Mouse (Mus musculus) limb, embryonic 14.5 days (tissue): ENCODE measurements around the gene Sirt2. TPM values are rescaled to one million over a fixed set of nuclear protein-coding genes. Genes with fewer than 3 reads are reported as not detected.

Experiments
- ATAC-seq: fragments of 200-750 bp; cut with Nextera tagmentation; 2 replicates; pipeline ENCODE4 v1.8.0; 2017; ENCODE audit warnings: low read depth, moderate number of reproducible peaks, moderate TSS enrichment; ENCODE audit not compliant: low FRiP score
- DNase-seq: peaks from one replicate; pipeline ENCODE4 v3.0.0-alpha.2; 2015; ENCODE audit warnings: low spot score
- H3K27ac ChIP-seq: fragments of 300-500 bp; sonication (generic); replicated peaks from 2 replicates; pipeline ENCODE4 v1.5.1; 2014; ENCODE audit warnings: low read depth, mild to moderate bottlenecking, low read length, moderate library complexity, mixed read lengths
- H3K27me3 ChIP-seq: fragments of 300-500 bp; sonication (generic); 2 replicates; pipeline ENCODE4 v1.6.1; 2014; ENCODE audit warnings: low read length, mixed read lengths; ENCODE audit not compliant: control insufficient read depth, insufficient read depth
- H3K36me3 ChIP-seq: fragments of 300-500 bp; sonication (generic); 2 replicates; pipeline ENCODE4 v1.6.1; 2014; ENCODE audit warnings: mild to moderate bottlenecking, low read length, moderate library complexity, mixed read lengths; ENCODE audit not compliant: control insufficient read depth, insufficient read depth
- H3K4me1 ChIP-seq: fragments of 300-500 bp; sonication (generic); 2 replicates; pipeline ENCODE4 v1.6.1; 2014; ENCODE audit warnings: antibody characterized with exemption, low read length, mixed read lengths; ENCODE audit not compliant: control insufficient read depth, insufficient read depth
- H3K4me2 ChIP-seq: fragments of 300-500 bp; sonication (generic); replicated peaks from 2 replicates; pipeline ENCODE4 v1.6.1; 2014; ENCODE audit warnings: low read depth, mild to moderate bottlenecking, low read length, moderate library complexity; ENCODE audit not compliant: severe bottlenecking
- H3K4me3 ChIP-seq: fragments of 300-500 bp; sonication (generic); replicated peaks from 2 replicates; pipeline ENCODE4 v1.5.1; 2014; ENCODE audit warnings: low read length
- H3K9ac ChIP-seq: fragments of 300-500 bp; sonication (generic); 2 replicates; pipeline ENCODE4 v1.6.1; 2014; ENCODE audit warnings: mild to moderate bottlenecking, low read depth, low read length, moderate library complexity; ENCODE audit not compliant: severe bottlenecking
- H3K9me3 ChIP-seq: fragments of 300-500 bp; sonication (generic); 2 replicates; pipeline ENCODE4 v1.6.1; 2016; ENCODE audit warnings: low read length; ENCODE audit not compliant: control insufficient read depth
- POLR2A ChIP-seq: fragments of 200-500 bp; IDR thresholded peaks from 2 replicates; pipeline ENCODE4 v1.8.0; 2012; ENCODE audit warnings: inconsistent platforms, mild to moderate bottlenecking, moderate library complexity, borderline replicate concordance; ENCODE audit not compliant: insufficient read depth, insufficient read length; ENCODE audit errors: extremely low read depth
- WGBS: fragments of 180-500 bp; shearing (Covaris S2); extraction: QIAGEN DNeasy Blood & Tissue Kit; methylation state at CpG from one replicate; pipeline ENCODE4 v1.1.7; 2014; 5-methylcytosine and 5-hydroxymethylcytosine counted together
- polyA plus RNA-seq, 2 experiments: library from polyadenylated mRNA; depleted of rRNA in 1 of 2; stranded (reverse) in 1 of 2; unstranded in 1 of 2; fragments of >200 nt; fragmentation: Nextera tagmentation in 1 of 2; extraction: Ambion mirVana in 1 of 2; gene quantifications; 2 replicates each; pipeline versions ENCODE4 v1.2.1 to v1.2.3; 2012 to 2014

Gene Sirt2
- polyA plus RNA-seq, 2 experiments = 73.7 to 107 TPM

DNA sequence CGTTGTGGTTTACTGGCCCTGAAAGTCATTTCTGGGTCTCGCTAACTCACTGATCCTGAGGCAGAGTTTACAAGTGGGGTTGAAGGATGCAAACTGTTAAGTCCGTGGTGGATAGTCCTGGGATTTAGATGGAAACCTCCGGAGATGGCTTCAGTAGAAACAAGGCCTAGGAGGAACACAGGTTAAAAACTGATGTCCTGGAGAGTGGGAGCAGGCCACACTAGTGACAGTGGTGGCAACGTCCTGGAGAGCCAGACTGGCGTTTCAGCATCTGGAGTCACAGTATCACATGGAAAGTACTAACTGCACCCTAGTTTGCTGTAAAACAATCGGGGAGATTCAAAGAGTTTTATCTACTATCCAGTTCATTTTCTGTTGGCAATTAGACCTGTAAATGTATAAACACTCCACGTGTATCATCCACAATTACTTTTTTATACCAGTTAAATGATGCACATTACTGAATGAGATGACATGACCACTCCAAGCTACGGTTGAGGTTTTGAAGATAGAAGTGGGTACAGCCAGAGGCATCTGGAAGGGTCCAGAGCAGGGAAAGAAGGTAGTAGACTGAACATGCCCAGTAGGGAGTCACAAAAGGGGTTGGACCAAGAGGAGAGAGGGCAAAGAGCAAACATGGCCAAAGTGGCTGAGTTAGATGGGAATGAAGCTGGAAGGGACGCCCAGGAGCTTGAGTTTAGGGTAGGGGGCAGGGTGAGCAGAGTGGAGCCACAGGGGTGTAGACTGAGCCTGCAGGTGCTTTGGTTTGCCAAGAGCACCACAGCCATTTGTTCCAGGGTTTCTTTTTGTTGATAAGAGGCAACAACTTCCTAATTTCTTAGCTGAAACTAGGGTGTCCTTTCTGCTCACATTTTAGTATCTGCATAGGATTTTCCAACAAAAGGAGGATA lies 56.7 kb downstream of the Sirt2 start:
- ATAC-seq = no peak
- DNase-seq = no peak
- no peaks in the 10 kb centered on the region for H3K4me1 ChIP-seq
- H3K9ac ChIP-seq = no peak overlapping the region
- TF ChIP-seq POLR2A = no peak
- no peaks in the 10 kb centered on the region for H3K27me3 ChIP-seq
- H3K27ac ChIP-seq = no peak overlapping the region; the same call in 1 of the 2 replicates
- H3K36me3 ChIP-seq = peaks cover 56% of the 10 kb centered on the region
- 45% methylated on average over 10 of the region's 10 CpGs for WGBS
- no peak overlapping the region for H3K4me2 ChIP-seq
- H3K9me3 ChIP-seq = no peaks in the 10 kb centered on the region
- H3K4me3 ChIP-seq = no peak overlapping the region

DNA sequence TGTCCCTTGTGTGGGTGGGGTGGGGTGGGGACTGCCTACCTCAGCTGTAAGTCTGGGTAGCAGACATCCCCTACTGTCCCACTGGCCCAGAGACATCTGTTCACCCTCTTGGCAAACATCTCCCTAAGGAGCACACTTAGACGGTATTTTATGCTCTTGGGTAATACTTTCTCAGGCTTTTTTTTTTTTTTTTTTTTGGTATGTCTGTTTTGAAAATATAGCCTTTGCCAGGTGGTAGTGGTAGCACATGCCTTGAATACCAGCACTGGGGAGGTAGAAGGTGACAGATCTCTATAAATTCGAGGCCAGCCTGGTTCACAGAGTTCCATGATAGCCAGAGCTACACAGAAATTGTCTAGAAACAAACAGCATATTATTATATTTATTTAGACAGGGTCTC lies 57.4 kb downstream of the Sirt2 start:
- ATAC-seq (no peak), DNase-seq (no peak)
- 24% methylated on average over 2 of the region's 2 CpGs for WGBS
- Histone ChIP-seq H3K4me2 (no peak overlapping the region), H3K9me3 (no peaks in the 10 kb centered on the region), H3K27ac (peak overlapping the region; percentile 89), H3K9ac (no peak overlapping the region), H3K4me1 (no peaks in the 10 kb centered on the region), H3K4me3 (no peak overlapping the region), H3K36me3 (peaks cover 49% of the 10 kb centered on the region), H3K27me3 (no peaks in the 10 kb centered on the region)
- TF ChIP-seq POLR2A = no peak

GRCm38 (mm10) chr7:28824941-28825685 lies 58.6 kb downstream of the Sirt2 start, which contains the start of gene Ech1:
Gene Ech1, plus strand, starts transcription at chr7:28825217.
- Histone ChIP-seq H3K36me3 (peaks cover 45% of the 10 kb centered on the region), H3K4me1 (no peaks in the 10 kb centered on the region), H3K27me3 (no peaks in the 10 kb centered on the region), H3K9ac (peak within 1 kb of the TSS; percentile 70), H3K4me2 (peak within 1 kb of the TSS; percentile 58), H3K9me3 (no peaks in the 10 kb centered on the region), H3K4me3 (peak within 1 kb of the TSS; percentile 46), H3K27ac (peak within 1 kb of the TSS; percentile 89)
- TF ChIP-seq POLR2A = no peak
- 2% methylated on average over 33 of the region's 33 CpGs for WGBS
- ATAC-seq = peak; percentile 87
- peak; percentile 96 for DNase-seq

DNA sequence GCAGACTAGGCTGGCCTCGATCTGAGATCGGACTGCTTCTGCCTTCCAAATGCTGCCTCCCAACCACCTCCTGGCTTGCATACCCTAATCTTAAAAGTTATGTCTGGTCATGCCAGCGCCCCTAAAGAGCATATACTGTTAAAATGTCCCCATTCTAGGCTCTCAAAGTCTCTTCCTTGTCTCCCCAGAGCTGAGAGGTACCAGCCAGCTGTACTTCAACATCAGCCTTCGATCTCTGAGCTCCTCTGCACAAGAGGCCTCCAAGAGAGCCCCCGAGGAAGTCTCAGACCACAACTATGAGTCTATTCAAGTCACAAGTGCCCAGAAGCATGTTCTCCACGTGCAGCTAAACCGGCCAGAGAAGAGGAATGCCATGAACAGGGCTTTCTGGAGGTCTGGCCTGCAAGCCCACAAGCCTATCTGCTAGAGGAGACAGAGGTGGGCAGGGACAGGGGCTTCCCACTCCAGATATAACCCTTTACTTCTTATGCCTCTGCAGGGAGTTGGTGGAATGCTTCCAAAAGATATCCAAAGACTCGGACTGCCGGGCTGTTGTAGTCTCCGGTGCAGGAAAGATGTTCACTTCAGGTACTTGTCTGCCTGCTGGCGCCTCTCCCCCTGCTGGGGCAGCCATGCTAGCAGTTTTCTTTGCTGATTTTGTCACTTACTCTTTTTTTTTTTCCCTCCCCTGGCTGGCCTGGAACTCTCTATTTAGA lies 59.3 kb downstream of the Sirt2 start:
- ATAC-seq = no peak
- H3K4me1 ChIP-seq = no peaks in the 10 kb centered on the region
- peak overlapping the region; percentile 58 for H3K4me2 ChIP-seq
- no peaks in the 10 kb centered on the region for H3K9me3 ChIP-seq
- peak overlapping the region; percentile 89 for H3K27ac ChIP-seq
- no peaks in the 10 kb centered on the region for H3K27me3 ChIP-seq
- H3K4me3 ChIP-seq = peak overlapping the region; percentile 46
- 52% methylated on average over 11 of the region's 11 CpGs for WGBS
- peak overlapping the region; percentile 70 for H3K9ac ChIP-seq
- DNase-seq = peak; percentile 30
- TF ChIP-seq POLR2A = no peak
- H3K36me3 ChIP-seq = peaks cover 45% of the 10 kb centered on the region

GRCm38 (mm10) chr7:28826402-28826772 lies 59.9 kb downstream of the Sirt2 start:
- peaks cover 45% of the 10 kb centered on the region for H3K36me3 ChIP-seq
- no peaks in the 10 kb centered on the region for H3K27me3 ChIP-seq
- H3K4me2 ChIP-seq = peak overlapping the region; percentile 58; the same call in 1 of the 2 replicates
- no peak for ATAC-seq
- no peak for DNase-seq
- no peaks in the 10 kb centered on the region for H3K9me3 ChIP-seq
- H3K4me1 ChIP-seq = no peaks in the 10 kb centered on the region
- 93% methylated on average over 7 of the region's 7 CpGs for WGBS
- no peak overlapping the region for H3K4me3 ChIP-seq
- no peak for TF ChIP-seq POLR2A
- no peak overlapping the region; the same call in 1 of the 2 replicates for H3K27ac ChIP-seq
- H3K9ac ChIP-seq = no peak overlapping the region
